Mouse (Mus musculus): ENCODE data around the gene Cs. TPM values are rescaled to one million over a fixed set of nuclear protein-coding genes. Genes with fewer than 3 reads are reported as not detected.
A peak's percentile ranks its signal among the peaks of the same experiment; 100 is the strongest.

Gene Cs
- polyA plus RNA-seq, 1 experiment from 2014 or later, result 263 TPM

DNA sequence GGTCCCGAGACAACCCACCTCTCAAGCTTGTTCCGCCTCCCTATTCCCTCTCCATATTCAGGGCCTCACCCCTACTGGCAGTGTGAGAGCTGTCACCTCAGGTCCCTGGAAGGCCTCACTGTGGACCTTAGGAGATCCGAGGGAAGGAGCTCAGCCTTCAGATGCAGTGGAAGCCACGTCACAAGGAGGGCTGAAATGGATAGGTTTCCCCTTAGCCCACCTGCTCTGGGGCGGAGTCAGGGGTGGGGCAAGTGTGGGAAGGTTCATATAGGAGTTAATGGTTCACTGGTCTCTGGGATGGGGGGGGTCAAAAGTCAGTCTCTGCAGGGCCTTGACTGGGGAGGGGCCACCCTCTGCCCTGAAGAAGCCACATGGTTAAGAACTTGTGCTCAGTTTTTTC lies 62.8 kb downstream of the Cs start:
- H3K9ac ChIP-seq (ENCODE audit: low read length), result no peak overlapping the region

GRCm38 (mm10) chr10:128401056-128401455 lies 63.5 kb downstream of the Cs start, which contains the start of gene Slc39a5:
TSS of gene Slc39a5 (minus strand) at chr10:128401229.
- Histone ChIP-seq H3K4me3 (ENCODE audit: low read depth, low read length) (no peak within 1 kb of the TSS), H3K4me2 (ENCODE audit: low read depth, low read length, severe bottlenecking) (no peak within 1 kb of the TSS), H3K36me3 (ENCODE audit: control insufficient read depth, insufficient read depth, low read length) (no peaks in the 10 kb centered on the region), H3K9ac (ENCODE audit: low read length) (no peak within 1 kb of the TSS), H3K9me3 (ENCODE audit: control insufficient read depth, low read length) (no peaks in the 10 kb centered on the region), H3K27me3 (ENCODE audit: control insufficient read depth, insufficient read depth, low read length) (no peaks in the 10 kb centered on the region), H3K4me1 (replicated peaks; ENCODE audit: control insufficient read depth, insufficient read depth, low read length) (no peaks in the 10 kb centered on the region), H3K27ac (ENCODE audit: low read depth, low read length) (no peak within 1 kb of the TSS)
- DNase-seq (ENCODE audit: low spot score), result no peak
- no peak for ATAC-seq (replicated peaks; ENCODE audit: low FRiP score)
- 18% methylated on average over 2 of the region's 2 CpGs for WGBS

More for the DNA sequence above, 62.8 kb downstream of the Cs start:
- no peak overlapping the region for H3K27ac ChIP-seq (ENCODE audit: low read depth, low read length)
- WGBS, result 32% methylated on average over 5 of the region's 5 CpGs
- no peak for DNase-seq (ENCODE audit: low spot score)
- no peak for ATAC-seq (replicated peaks; ENCODE audit: low FRiP score)
- no peaks in the 10 kb centered on the region for H3K4me1 ChIP-seq (replicated peaks; ENCODE audit: control insufficient read depth, insufficient read depth, low read length)
- no peaks in the 10 kb centered on the region for H3K9me3 ChIP-seq (ENCODE audit: control insufficient read depth, low read length)
- no peaks in the 10 kb centered on the region for H3K36me3 ChIP-seq (ENCODE audit: control insufficient read depth, insufficient read depth, low read length)
- no peak overlapping the region for H3K4me3 ChIP-seq (ENCODE audit: low read depth, low read length)
- H3K4me2 ChIP-seq (ENCODE audit: low read depth, low read length, severe bottlenecking), result no peak overlapping the region
- no peaks in the 10 kb centered on the region for H3K27me3 ChIP-seq (ENCODE audit: control insufficient read depth, insufficient read depth, low read length)

GRCm38 (mm10) chr10:128401638-128402037 lies 64.1 kb downstream of the Cs start:
- H3K9ac ChIP-seq (ENCODE audit: low read length), result no peak overlapping the region
- no peak overlapping the region for H3K4me3 ChIP-seq (ENCODE audit: low read depth, low read length)
- 85% methylated on average over 9 of the region's 9 CpGs for WGBS

GRCm38 (mm10) chr10:128403931-128404330 lies 66.4 kb downstream of the Cs start:
- Histone ChIP-seq H3K36me3 (ENCODE audit: control insufficient read depth, insufficient read depth, low read length) (no peaks in the 10 kb centered on the region), H3K4me3 (ENCODE audit: low read depth, low read length) (no peak overlapping the region), H3K27ac (ENCODE audit: low read depth, low read length) (no peak overlapping the region), H3K4me2 (ENCODE audit: low read depth, low read length, severe bottlenecking) (no peak overlapping the region), H3K9ac (ENCODE audit: low read length) (no peak overlapping the region), H3K9me3 (ENCODE audit: control insufficient read depth, low read length) (no peaks in the 10 kb centered on the region), H3K27me3 (ENCODE audit: control insufficient read depth, insufficient read depth, low read length) (no peaks in the 10 kb centered on the region), H3K4me1 (replicated peaks; ENCODE audit: control insufficient read depth, insufficient read depth, low read length) (no peaks in the 10 kb centered on the region; the same call in 1 of the 2 replicates)
- ATAC-seq (replicated peaks; ENCODE audit: low FRiP score) (no peak), DNase-seq (ENCODE audit: low spot score) (no peak)
- 88% methylated on average over 7 of the region's 7 CpGs for WGBS

More at GRCm38 (mm10) chr10:128401638-128402037, 64.1 kb downstream of the Cs start:
- Histone ChIP-seq H3K27ac (ENCODE audit: low read depth, low read length) (no peak overlapping the region), H3K27me3 (ENCODE audit: control insufficient read depth, insufficient read depth, low read length) (no peaks in the 10 kb centered on the region), H3K4me2 (ENCODE audit: low read depth, low read length, severe bottlenecking) (no peak overlapping the region), H3K4me1 (replicated peaks; ENCODE audit: control insufficient read depth, insufficient read depth, low read length) (no peaks in the 10 kb centered on the region), H3K9me3 (ENCODE audit: control insufficient read depth, low read length) (no peaks in the 10 kb centered on the region), H3K36me3 (ENCODE audit: control insufficient read depth, insufficient read depth, low read length) (no peaks in the 10 kb centered on the region)
- no peak for DNase-seq (ENCODE audit: low spot score)
- ATAC-seq (replicated peaks; ENCODE audit: low FRiP score), result no peak

DNA sequence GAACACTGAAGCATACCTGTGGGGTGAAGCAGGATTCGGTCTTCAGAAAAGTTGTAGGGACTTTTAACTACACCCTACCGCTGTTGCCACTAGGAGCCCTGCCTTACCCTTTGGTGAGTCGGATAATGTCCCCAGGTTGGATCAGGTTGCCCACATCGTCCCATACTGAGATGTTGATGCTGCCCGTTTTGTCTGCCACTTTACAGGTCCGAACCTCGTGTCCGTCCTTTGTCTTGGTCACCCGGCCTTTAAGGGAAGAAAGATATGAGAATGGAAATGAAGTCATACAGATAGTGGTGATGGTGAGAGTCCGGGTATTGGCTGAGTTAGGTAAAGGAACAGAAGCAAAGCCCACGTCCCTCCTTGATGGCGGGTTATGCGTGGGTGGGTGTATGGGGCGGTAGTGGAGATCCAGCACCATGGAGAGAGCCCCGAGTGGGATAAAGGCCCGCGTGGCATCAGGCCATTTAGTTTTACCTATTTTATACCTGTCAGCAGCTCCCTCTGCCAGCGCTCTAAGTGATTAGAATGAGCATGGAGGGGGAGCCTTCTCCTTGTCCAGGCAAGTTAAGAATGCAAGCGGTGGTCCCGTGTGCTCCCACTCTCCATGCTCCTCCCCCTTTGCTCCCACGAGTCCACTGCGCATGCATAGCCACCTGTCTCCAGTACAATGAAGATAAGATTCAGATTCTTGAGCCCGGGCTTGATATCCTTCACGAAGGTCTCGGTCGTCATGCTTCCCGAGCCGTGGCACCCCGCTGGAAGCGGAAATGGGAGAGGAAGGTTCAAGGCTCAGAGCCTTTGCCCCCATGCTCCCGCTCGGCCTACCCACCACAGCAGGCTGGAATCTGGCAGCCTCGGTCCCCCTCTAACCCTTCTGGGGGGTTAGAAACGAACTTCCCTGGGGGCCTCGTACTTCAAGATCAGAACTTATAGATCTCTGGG lies 71.3 kb downstream of the Cs start:
- H3K9ac ChIP-seq (ENCODE audit: low read length), result peak overlapping the region; percentile 96
- peak overlapping the region; percentile 82 for H3K27ac ChIP-seq (ENCODE audit: low read depth, low read length)
- H3K36me3 ChIP-seq (ENCODE audit: control insufficient read depth, insufficient read depth, low read length), result no peaks in the 10 kb centered on the region
- 19% methylated on average over 35 of the region's 35 CpGs for WGBS
- H3K4me2 ChIP-seq (ENCODE audit: low read depth, low read length, severe bottlenecking), result peak overlapping the region; percentile 96
- no peaks in the 10 kb centered on the region for H3K27me3 ChIP-seq (ENCODE audit: control insufficient read depth, insufficient read depth, low read length)
- H3K4me1 ChIP-seq (replicated peaks; ENCODE audit: control insufficient read depth, insufficient read depth, low read length), result peaks cover 13% of the 10 kb centered on the region
- no peaks in the 10 kb centered on the region for H3K9me3 ChIP-seq (ENCODE audit: control insufficient read depth, low read length)
- DNase-seq (ENCODE audit: low spot score), result peak; percentile 69
- ATAC-seq (replicated peaks; ENCODE audit: low FRiP score), result peak; percentile 13; the same call in 1 of the 2 replicates
- peak overlapping the region; percentile 93 for H3K4me3 ChIP-seq (ENCODE audit: low read depth, low read length)

- H3K27ac ChIP-seq (ENCODE audit: low read depth, low read length), result peak overlapping the region; percentile 82
- peak; percentile 90 for ATAC-seq (replicated peaks; ENCODE audit: low FRiP score)
- DNase-seq (ENCODE audit: low spot score), result peak; percentile 98
- H3K9me3 ChIP-seq (ENCODE audit: control insufficient read depth, low read length), result no peaks in the 10 kb centered on the region
- H3K27me3 ChIP-seq (ENCODE audit: control insufficient read depth, insufficient read depth, low read length), result no peaks in the 10 kb centered on the region
- peak overlapping the region; percentile 96 for H3K9ac ChIP-seq (ENCODE audit: low read length)
- H3K36me3 ChIP-seq (ENCODE audit: control insufficient read depth, insufficient read depth, low read length), result no peaks in the 10 kb centered on the region
- 8% methylated on average over 36 of the region's 36 CpGs for WGBS
- H3K4me1 ChIP-seq (replicated peaks; ENCODE audit: control insufficient read depth, insufficient read depth, low read length), result peaks cover 13% of the 10 kb centered on the region
- H3K4me2 ChIP-seq (ENCODE audit: low read depth, low read length, severe bottlenecking), result peak overlapping the region; percentile 96
- peak overlapping the region; percentile 93 for H3K4me3 ChIP-seq (ENCODE audit: low read depth, low read length)
These were observed 72.4 kb downstream of the Cs start for GRCm38 (mm10) chr10:128409692-128410559.

GRCm38 (mm10) chr10:128410560-128410845 lies 73.0 kb downstream of the Cs start:
- peak overlapping the region; percentile 81; the same call in 1 of the 2 replicates for H3K27ac ChIP-seq (ENCODE audit: low read depth, low read length)
- no peaks in the 10 kb centered on the region for H3K36me3 ChIP-seq (ENCODE audit: control insufficient read depth, insufficient read depth, low read length)
- H3K9ac ChIP-seq (ENCODE audit: low read length), result peak overlapping the region; percentile 84
- 15% methylated on average over 4 of the region's 4 CpGs for WGBS
- no peaks in the 10 kb centered on the region for H3K27me3 ChIP-seq (ENCODE audit: control insufficient read depth, insufficient read depth, low read length)
- peak overlapping the region; percentile 96 for H3K4me2 ChIP-seq (ENCODE audit: low read depth, low read length, severe bottlenecking)
- H3K4me3 ChIP-seq (ENCODE audit: low read depth, low read length), result peak overlapping the region; percentile 93
- no peaks in the 10 kb centered on the region for H3K9me3 ChIP-seq (ENCODE audit: control insufficient read depth, low read length)
- peaks cover 13% of the 10 kb centered on the region for H3K4me1 ChIP-seq (replicated peaks; ENCODE audit: control insufficient read depth, insufficient read depth, low read length)
- no peak for DNase-seq (ENCODE audit: low spot score)
- ATAC-seq (replicated peaks; ENCODE audit: low FRiP score), result no peak

DNA sequence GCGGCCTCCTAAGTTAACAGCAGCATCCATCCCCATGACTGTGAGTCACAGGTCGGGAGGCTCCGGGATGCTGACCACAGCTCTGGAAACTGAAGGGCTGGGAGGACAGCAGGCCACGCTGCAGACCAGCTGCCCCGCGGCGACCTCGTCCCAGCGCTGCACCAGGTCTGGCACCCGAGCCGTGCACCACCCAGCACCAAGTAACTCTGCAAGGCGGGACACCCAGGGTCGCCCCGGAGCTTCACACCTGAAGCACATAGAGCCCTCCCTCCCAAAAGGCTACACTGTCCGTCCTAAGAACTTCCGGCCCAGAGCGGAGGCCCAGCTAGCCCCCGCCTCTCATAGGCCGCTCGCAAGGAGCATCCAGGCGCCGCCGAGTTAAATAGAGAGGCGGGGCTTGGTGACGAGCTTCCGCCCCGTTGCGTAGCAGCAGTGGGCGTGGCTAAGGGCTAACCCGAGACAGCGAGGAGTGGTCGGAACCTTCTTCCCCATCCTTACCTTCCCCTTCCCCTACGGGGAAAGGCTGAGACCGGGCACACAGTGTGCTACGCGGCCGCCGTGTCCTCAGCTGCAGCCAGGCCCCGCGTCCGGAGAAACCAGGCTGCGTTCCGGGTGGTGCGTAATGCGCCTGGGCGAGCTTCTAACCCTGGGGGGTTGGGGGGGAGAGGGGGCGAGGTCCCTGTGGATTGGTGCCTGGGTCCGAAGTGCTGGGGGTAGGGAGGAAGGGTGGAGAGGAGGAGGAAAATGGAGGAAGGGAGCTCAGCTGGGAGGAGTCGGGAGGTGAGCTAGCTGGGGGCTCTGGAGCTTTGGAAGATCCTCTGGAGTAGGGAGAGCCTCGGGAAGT lies 73.9 kb downstream of the Cs start, which contains the start of the genes Nabp2 and Rnf41:
TSS of gene Nabp2 (minus strand) at position 282 of the 844 bp plus-strand sequence.
TSS of gene Rnf41 (plus strand) at position 447 of the 844 bp plus-strand sequence.
- WGBS, result under 1% methylated on average over 50 of the region's 50 CpGs
- Histone ChIP-seq H3K4me1 (replicated peaks; ENCODE audit: control insufficient read depth, insufficient read depth, low read length) (peaks cover 13% of the 10 kb centered on the region), H3K9me3 (ENCODE audit: control insufficient read depth, low read length) (no peaks in the 10 kb centered on the region), H3K9ac (ENCODE audit: low read length) (peak within 1 kb of the TSS; percentile 84), H3K4me2 (ENCODE audit: low read depth, low read length, severe bottlenecking) (peak within 1 kb of the TSS; percentile 96), H3K27me3 (ENCODE audit: control insufficient read depth, insufficient read depth, low read length) (no peaks in the 10 kb centered on the region), H3K4me3 (ENCODE audit: low read depth, low read length) (peak within 1 kb of the TSS; percentile 93), H3K36me3 (ENCODE audit: control insufficient read depth, insufficient read depth, low read length) (no peaks in the 10 kb centered on the region; the same call in 1 of the 2 replicates), H3K27ac (ENCODE audit: low read depth, low read length) (peak within 1 kb of the TSS; percentile 81)
- ATAC-seq (replicated peaks; ENCODE audit: low FRiP score) (peak; percentile 90), DNase-seq (ENCODE audit: low spot score) (peak; percentile 98)
